Mouse (Mus musculus) neutrophil, adult 5-6 weeks (primary cell): ENCODE data around the gene Klhl3. TPM values are rescaled to one million over a fixed set of nuclear protein-coding genes. Genes with fewer than 3 reads are reported as not detected.
A peak's percentile ranks its signal among the peaks of the same experiment; 100 is the strongest.
"Not testable (repeated sequence)": the region's sequence is repeated elsewhere in the genome, so short reads cannot be mapped to it uniquely, and the experiment has no call there.

Experiments used
- ATAC-seq: fragments of 151-379, 151-347 bp; 2 replicates; pipeline ENCODE4 v1.8.0; 2017; ENCODE audit warnings: mild to moderate bottlenecking, moderate TSS enrichment; ENCODE audit not compliant: insufficient number of reproducible peaks, poor library complexity, low FRiP score, severe bottlenecking; ENCODE audit errors: extremely low read depth
- total RNA-seq: library from RNA; stranded (forward); fragments of 200-1000 nt; gene quantifications from 2 replicates; pipeline ENCODE4 v1.2.3, GENCODE M21; 2017

Gene Klhl3
- total RNA-seq: 0.47 and 0.49 TPM in 2 replicates

DNA sequence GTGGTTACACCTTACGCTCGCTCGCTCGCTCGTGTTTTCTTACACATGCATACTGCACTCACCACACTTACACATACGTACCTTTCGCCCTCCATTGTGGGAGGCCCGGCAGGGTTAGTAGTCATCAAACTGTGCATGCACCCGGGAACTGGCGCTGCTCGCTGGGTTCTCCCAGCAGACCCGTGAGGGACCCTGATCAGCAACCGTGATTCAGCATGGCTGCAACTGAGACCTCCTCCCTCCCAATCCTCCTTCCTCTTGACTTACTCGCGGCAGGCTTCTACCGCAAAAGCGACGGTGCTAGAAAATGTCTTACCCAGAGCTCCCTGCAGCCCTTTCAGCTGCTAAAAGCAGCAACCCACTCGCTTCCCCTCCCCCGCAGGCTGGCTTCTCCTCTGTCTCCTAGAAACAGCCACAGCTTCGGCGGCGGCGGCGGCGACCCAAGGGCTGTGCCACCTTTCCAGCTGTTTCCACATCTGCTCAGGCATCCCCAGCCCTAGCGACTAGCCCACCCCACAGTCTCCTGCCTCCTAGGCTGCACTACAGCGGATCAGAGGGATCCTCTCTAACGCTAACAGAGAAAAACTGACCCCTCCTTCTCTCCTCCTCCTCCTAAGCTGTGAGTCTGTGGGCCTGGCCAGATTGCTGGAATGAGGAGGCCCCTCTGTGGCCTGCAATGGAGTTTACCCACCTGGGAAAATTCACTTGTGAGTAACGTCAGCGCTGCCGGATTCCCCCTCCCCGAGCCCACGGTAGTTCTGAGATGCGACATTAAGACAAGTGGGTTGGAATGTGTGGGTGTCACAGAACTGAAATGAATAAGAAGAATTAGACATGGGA, at the start of gene Klhl3:
TSS of gene Klhl3 (minus strand) at position 532 of the 840 bp plus-strand sequence.
- ATAC-seq: peak; percentile 28; the same call in 1 of the 2 replicates

DNA sequence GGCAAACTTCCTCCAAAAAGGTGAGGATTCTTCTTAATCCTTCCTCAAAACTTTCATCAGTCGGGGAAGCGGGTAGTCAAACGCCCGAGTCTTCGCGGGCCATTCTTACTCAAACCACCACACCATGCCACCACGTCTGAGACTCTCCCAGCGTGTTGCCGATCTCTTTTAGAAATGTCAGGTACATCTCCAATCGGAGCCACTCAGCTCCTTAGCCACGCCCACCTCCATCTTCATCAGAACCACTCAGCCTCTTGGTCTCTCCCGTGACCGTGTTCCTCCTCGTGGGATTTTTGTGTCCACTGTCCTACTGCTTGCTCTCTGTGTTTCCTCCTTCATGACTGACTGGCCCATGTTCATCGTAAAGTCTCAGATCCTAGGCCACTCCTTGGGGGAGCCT, 47.4 kb upstream of the Klhl3 start:
- ATAC-seq: no peak

DNA sequence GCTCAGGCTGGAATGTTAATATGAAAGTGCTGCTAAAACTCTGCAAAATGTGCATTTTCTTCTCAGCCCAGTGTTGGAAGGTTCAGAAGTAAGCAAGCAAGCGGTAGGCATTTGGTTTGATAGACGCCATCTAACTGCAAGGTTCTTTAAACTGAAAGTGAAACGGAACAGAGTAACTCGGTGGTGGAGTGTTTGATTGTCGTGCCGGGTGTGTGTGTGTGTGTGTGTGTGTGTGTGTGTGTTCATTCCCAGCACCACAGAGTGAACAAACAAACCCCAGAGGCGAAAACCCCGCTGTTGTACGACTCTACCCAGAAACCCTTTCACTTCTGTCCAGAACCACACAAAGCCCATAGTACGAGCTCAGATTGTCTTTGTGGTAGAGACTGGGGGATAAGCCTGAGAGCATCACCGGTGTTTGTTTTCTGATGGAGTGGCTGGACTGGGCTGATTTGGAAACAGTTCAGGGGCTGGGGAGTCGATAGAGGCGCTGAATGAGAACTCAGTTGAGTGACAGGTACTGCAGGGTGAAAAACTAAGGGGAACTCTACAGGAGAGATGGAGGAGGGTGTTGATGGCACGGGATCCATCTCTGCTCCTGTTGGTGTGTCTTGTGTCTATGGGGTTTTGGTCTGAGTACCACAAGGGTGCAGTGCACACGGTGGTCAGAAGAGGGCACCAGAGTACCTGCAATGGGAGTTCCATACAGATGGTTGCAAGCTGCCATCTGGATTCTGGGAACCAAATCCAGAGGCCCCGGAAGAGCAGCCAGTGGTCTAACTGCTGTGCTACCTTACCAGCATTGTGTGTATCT, 44.9 kb upstream of the Klhl3 start:
- ATAC-seq: peak; percentile 79

DNA sequence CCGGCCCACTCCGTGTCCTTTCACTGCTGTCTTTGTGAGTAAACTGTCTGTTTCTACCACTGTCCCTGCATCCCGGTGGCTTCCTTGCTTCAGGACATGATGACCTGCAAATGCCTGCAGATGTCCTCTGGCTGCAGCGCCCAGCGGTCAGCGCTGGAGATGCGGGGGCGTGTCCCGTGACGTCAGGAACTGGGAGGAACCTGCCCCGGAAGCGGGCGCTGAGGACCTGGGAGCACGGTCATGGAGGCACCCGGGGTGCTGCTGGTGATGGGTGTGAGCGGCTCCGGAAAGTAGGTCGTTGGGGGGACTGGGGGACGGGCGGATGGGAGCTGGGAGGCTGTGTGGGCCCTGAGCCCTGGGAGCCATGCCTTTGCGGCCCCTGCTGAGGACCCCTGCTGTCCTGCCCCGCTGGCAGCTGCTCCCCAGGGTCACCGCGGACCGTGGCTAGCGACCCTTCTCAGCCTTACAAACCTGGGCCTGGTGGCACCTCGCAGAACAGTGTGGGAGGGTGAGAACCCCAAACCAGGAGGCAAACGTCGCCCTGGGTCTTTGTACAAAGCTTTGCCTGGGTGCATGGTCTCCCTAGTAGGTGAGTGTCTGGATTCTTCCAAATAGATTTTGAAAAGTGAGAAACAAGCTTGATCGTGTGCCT, 44.2 kb upstream of the Klhl3 start, which contains the start of gene Idnk:
TSS of gene Idnk (plus strand) at position 203 of the 652 bp plus-strand sequence.
- peak; percentile 59 for ATAC-seq

GRCm38 (mm10) chr13:58157036-58157435, 43.6 kb upstream of the Klhl3 start:
- no peak for ATAC-seq

DNA sequence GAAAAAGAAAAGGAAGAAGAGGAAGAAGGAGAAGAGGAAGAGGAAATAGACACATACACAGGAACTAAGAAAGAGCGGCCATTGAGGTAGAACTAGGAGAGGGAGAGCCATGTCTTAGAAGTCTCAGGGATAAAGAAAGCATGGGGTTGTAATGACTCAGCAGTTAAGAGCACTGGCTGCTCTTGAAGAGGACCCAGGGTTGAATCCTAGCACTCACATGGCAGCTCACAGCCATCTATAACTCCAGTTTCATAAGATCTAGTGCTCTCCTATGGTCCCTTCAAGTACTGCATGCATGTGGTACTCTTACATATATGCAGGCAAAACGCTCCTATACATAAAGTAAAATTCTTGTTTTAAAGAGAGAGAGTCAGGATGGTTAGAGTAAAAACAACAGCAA, 42.6 kb upstream of the Klhl3 start:
- no peak for ATAC-seq

GRCm38 (mm10) chr13:58150442-58150841, 37.0 kb upstream of the Klhl3 start:
- no peak for ATAC-seq

GRCm38 (mm10) chr13:58149629-58150028, 36.2 kb upstream of the Klhl3 start:
- ATAC-seq: no peak

- ATAC-seq: no peak
Measured at GRCm38 (mm10) chr13:58149033-58149558, 35.7 kb upstream of the Klhl3 start.

GRCm38 (mm10) chr13:58148256-58148831, 35.0 kb upstream of the Klhl3 start:
- peak; percentile 9; the same call in 1 of the 2 replicates for ATAC-seq

GRCm38 (mm10) chr13:58147760-58148159, 34.4 kb upstream of the Klhl3 start:
- ATAC-seq: no peak

DNA sequence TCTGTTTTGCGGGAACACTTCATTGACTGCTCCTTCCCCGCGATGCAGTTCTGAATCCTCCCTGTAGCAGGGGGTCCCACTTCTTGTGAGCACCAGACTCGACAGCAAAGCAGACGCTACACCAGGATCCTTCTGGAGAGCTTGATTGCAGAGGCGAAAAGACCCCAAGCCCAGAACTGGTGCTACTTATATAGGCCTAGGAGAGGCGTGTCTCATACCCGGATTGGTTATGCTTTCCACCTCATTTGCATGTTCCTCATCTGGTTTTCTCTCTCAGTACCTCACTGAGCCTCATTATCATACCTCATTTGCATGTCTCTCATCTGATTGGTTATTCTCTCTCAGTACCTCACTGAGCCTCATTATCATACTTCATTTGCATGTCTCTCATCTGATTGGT, 33.2 kb upstream of the Klhl3 start:
- ATAC-seq: not testable (repeated sequence)

DNA sequence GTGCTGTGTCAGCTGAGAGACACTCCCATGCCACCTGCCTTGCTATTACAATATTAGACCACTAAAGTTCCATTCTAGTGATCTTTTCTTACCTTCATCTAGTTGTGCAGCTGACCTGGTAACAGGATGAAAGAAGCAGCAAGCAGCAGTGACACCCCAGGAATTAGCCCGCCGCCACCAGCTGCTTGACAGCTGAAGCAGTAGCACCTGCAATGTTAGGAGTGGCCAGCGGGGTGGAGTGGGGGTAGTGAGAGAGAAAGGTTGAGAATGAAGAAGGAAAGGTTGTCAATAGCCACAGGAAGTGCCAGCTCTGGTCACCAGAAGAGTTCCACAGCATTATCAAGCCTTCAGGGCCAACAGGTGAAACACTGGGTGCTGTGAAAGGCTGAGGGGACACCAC, 18.3 kb upstream of the Klhl3 start:
- ATAC-seq: no peak

- no peak for ATAC-seq
Measured at GRCm38 (mm10) chr13:58129687-58130246, 16.4 kb upstream of the Klhl3 start.

GRCm38 (mm10) chr13:58128768-58129671, 15.6 kb upstream of the Klhl3 start:
- ATAC-seq: peak; percentile 84

DNA sequence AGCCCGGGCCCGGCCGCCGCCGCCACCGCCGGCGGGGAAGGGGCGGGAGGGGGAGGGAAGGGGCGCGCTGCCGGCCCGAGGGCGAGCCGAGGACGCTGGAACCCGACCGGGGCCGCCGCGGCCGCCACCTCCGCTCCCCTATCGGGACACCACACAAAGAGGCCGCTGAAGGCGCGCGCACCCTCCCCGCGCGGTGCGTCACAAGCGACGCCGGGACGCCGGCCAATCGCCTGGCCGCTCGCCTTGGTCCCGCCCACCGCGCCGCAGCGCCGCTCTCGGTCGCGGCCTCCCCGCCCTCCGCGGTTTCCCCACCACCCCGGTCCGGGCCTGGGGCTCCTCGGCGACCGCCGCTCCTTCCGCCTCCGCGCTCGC, 15.0 kb upstream of the Klhl3 start, which contains the start of gene Hnrnpa0:
TSS of gene Hnrnpa0 (minus strand) at position 161 of the 372 bp plus-strand sequence.
- peak; percentile 74 for ATAC-seq

- ATAC-seq: no peak
Measured at GRCm38 (mm10) chr13:58127766-58128361, 14.5 kb upstream of the Klhl3 start.
